Comparison of ENCODE assay signal across 23 mouse cellular contexts in the genomic region with DNA sequence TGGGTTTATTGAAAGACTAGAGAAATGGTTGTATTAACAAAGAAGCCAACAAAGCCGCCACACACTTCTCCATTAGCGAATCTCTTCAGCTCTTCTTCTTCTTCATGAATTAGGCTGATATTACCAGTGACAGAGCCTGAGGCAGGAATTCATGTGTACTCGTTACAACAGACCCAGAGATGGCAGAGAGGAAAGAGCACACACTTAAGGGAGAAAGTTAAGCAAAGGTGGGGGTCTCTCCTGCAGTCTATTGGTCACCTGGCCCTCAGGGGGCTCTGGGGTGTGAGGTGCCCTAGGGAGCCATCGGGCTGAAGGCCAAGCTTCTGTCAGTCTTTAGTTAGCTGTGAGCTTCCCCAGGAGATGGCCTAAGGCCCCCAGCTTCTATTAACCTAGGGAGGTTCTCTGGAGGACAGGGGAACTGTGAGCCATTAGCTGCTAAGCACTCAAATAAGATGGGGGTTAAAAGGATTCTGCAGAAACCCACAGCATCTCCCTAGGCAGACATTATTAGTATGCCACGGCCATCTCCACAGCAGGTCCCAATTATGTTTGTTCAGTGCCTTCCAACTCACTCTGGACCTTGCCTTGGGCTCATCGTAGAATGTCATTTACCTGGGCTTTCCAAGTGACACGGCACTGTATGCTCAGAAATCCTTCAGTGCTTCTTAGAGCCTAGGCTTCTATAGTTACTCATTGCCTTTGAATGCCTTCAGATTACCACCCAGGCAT.
DNase-seq lines count a peak whose midpoint lies in the region; ATAC-seq and TF ChIP-seq lines count a peak whose summit lies in the region.
"Had no signal": no experiment of that assay in that cellular context is flagged by ENCODE, and none has a peak within 500 bp of the region (broad histone marks: within the 10 kb centered on the region; RNA-seq: fewer than 3 reads in every experiment).

No protein-coding gene starts in this region.

- H3K4me2 ChIP-seq in kidney, embryonic 16.5 days (replicated peaks; ENCODE audit: low read depth, low read length) = no peak overlapping the region
- no peak overlapping the region for H3K4me2 ChIP-seq in kidney, embryonic 14.5 days (replicated peaks; ENCODE audit: low read depth, low read length)
- no peak overlapping the region for H3K4me2 ChIP-seq in midbrain, embryonic 15.5 days
- H3K4me2 ChIP-seq: forebrain, embryonic 15.5 days; heart, embryonic 12.5 days; heart, embryonic 15.5 days; hindbrain, embryonic 14.5 days had no signal

- no peak overlapping the region for H3K4me3 ChIP-seq in heart, embryonic 10.5 days
- no peak overlapping the region for H3K4me3 ChIP-seq in kidney, embryonic 16.5 days (ENCODE audit: low read length)
- H3K4me3 ChIP-seq in kidney, embryonic 14.5 days (ENCODE audit: low read length) = no peak overlapping the region
- H3K4me3 ChIP-seq in midbrain, embryonic 15.5 days = no peak overlapping the region
- H3K4me3 ChIP-seq in gastrocnemius, adult 2 months = no peak overlapping the region
- H3K4me3 ChIP-seq: forebrain, embryonic 15.5 days; heart, embryonic 12.5 days; heart, embryonic 15.5 days; hindbrain, embryonic 10.5 days had no signal

- H3K4me1 ChIP-seq in heart, embryonic 10.5 days = no peaks in the 10 kb centered on the region
- no peaks in the 10 kb centered on the region for H3K4me1 ChIP-seq in kidney, embryonic 16.5 days (ENCODE audit: insufficient read depth, low read length)
- H3K4me1 ChIP-seq in kidney, embryonic 14.5 days (ENCODE audit: control insufficient read depth, insufficient read depth, low read length) = no peaks in the 10 kb centered on the region
- H3K4me1 ChIP-seq in midbrain, embryonic 15.5 days = peaks cover 12% of the 10 kb centered on the region; the same call in 1 of the 2 replicates
- H3K4me1 ChIP-seq: forebrain, embryonic 15.5 days; heart, embryonic 12.5 days; heart, embryonic 15.5 days had no signal

- no peak for TF ChIP-seq POLR2A in brain, embryonic 14.5 days (IDR thresholded peaks at IDR 0.05; ENCODE audit: borderline replicate concordance, extremely low read depth, insufficient read depth, insufficient read length, poor library complexity, severe bottlenecking)

- intact Hi-C loops in gastrocnemius, adult 2 months (cut with DNase I) = no loop called here

- WGBS in heart, embryonic 10.5 days = 82% methylated on average over 7 of the region's 7 CpGs
- WGBS in kidney, embryonic 16.5 days = 71% methylated on average over 7 of the region's 7 CpGs
- WGBS in kidney, embryonic 14.5 days = 80% methylated on average over 7 of the region's 7 CpGs
- WGBS in midbrain, embryonic 15.5 days = 62% methylated on average over 7 of the region's 7 CpGs

- H3K9me3 ChIP-seq in heart, embryonic 10.5 days = no peaks in the 10 kb centered on the region
- no peaks in the 10 kb centered on the region for H3K9me3 ChIP-seq in kidney, embryonic 16.5 days (ENCODE audit: low read length)
- no peaks in the 10 kb centered on the region for H3K9me3 ChIP-seq in kidney, embryonic 14.5 days (ENCODE audit: control insufficient read depth, low read length)
- no peaks in the 10 kb centered on the region for H3K9me3 ChIP-seq in midbrain, embryonic 15.5 days
- H3K9me3 ChIP-seq: forebrain, embryonic 15.5 days; heart, embryonic 12.5 days; heart, embryonic 15.5 days; hindbrain, embryonic 10.5 days had no signal

- no peak for TF ChIP-seq CTCF in brain, embryonic 14.5 days (IDR thresholded peaks at IDR 0.05; ENCODE audit: borderline replicate concordance, extremely low read depth, insufficient read depth, insufficient read length)
- TF ChIP-seq CTCF in gastrocnemius, adult 2 months (IDR thresholded peaks at IDR 0.05) = no peak

- no peak overlapping the region for H3K9ac ChIP-seq in kidney, embryonic 16.5 days (replicated peaks; ENCODE audit: low read length)
- H3K9ac ChIP-seq in kidney, embryonic 14.5 days (ENCODE audit: low read depth, low read length) = no peak overlapping the region
- no peak overlapping the region for H3K9ac ChIP-seq in midbrain, embryonic 15.5 days
- H3K9ac ChIP-seq: forebrain, embryonic 15.5 days; heart, embryonic 12.5 days; heart, embryonic 15.5 days; hindbrain, embryonic 14.5 days had no signal

- H3K36me3 ChIP-seq in heart, embryonic 10.5 days = no peaks in the 10 kb centered on the region
- no peaks in the 10 kb centered on the region for H3K36me3 ChIP-seq in kidney, embryonic 16.5 days (ENCODE audit: insufficient read depth, low read length)
- H3K36me3 ChIP-seq in kidney, embryonic 14.5 days (ENCODE audit: control insufficient read depth, insufficient read depth, low read length) = no peaks in the 10 kb centered on the region
- no peaks in the 10 kb centered on the region for H3K36me3 ChIP-seq in midbrain, embryonic 15.5 days (replicated peaks)
- H3K36me3 ChIP-seq: forebrain, embryonic 15.5 days; heart, embryonic 12.5 days; heart, embryonic 15.5 days; hindbrain, embryonic 10.5 days had no signal

- no peak overlapping the region for H3K27ac ChIP-seq in heart, embryonic 10.5 days
- no peak overlapping the region for H3K27ac ChIP-seq in kidney, embryonic 16.5 days (ENCODE audit: low read length)
- no peak overlapping the region for H3K27ac ChIP-seq in kidney, embryonic 14.5 days (ENCODE audit: low read depth, low read length)
- no peak overlapping the region for H3K27ac ChIP-seq in midbrain, embryonic 15.5 days
- no peak overlapping the region for H3K27ac ChIP-seq in gastrocnemius, adult 2 months
- H3K27ac ChIP-seq: forebrain, embryonic 15.5 days; heart, embryonic 15.5 days; hindbrain, embryonic 10.5 days; hindbrain, embryonic 14.5 days had no signal

- H3K27me3 ChIP-seq in heart, embryonic 10.5 days (ENCODE audit: insufficient read depth, poor library complexity, severe bottlenecking) = no peaks in the 10 kb centered on the region
- H3K27me3 ChIP-seq in kidney, embryonic 16.5 days (ENCODE audit: insufficient read depth, low read length) = peaks cover 4% of the 10 kb centered on the region; the same call in 1 of the 2 replicates
- no peaks in the 10 kb centered on the region for H3K27me3 ChIP-seq in kidney, embryonic 14.5 days (ENCODE audit: control insufficient read depth, insufficient read depth, low read length)
- no peaks in the 10 kb centered on the region for H3K27me3 ChIP-seq in midbrain, embryonic 15.5 days (replicated peaks)
- H3K27me3 ChIP-seq: forebrain, embryonic 15.5 days; heart, embryonic 12.5 days; heart, embryonic 15.5 days had no signal

- ATAC-seq in kidney, embryonic 16.5 days (ENCODE audit: low FRiP score, low TSS enrichment) = 0 out of 2 replicates have a peak, but pooled peaks have one; percentile 31
- ATAC-seq in kidney, embryonic 14.5 days (ENCODE audit: low FRiP score, low TSS enrichment) = no peak
- ATAC-seq in midbrain, embryonic 15.5 days (replicated peaks) = peak; percentile 72
- ATAC-seq: activated CD4-positive, CD25-positive, alpha-beta regulatory T cell, adult 4 months; forebrain, embryonic 15.5 days had no signal

- peak; percentile 59 for DNase-seq in heart, adult 11 months
- no peak for DNase-seq in heart, embryonic 10.5 days (ENCODE audit: low spot score)
- peak; percentile 51 for DNase-seq in brain, embryonic 14.5 days (ENCODE audit: low read depth)
- DNase-seq in gastrocnemius, adult 2 months = no peak
- no peak for DNase-seq in layer of hippocampus, adult 9-10 months (ENCODE audit: low spot score)
- DNase-seq: adrenal gland, adult 8-10 months; adrenal gland, postnatal 25 days; cerebellum, adult 18-20 months; cerebellum, adult 9-10 months; cerebellum, postnatal 14 days; gastrocnemius, postnatal 10 days; gastrocnemius, postnatal 36 days; heart, postnatal 10 days; heart, postnatal 36 days had no signal

Comparison
In these comparisons a context has a peak if more than half of its experiments do, and no peak if none do; other contexts are left out.
1. DNase-seq: peak in heart, adult 11 months (single experiment) and brain, embryonic 14.5 days (single experiment); none in heart, embryonic 10.5 days (single experiment), gastrocnemius, adult 2 months (single experiment) and layer of hippocampus, adult 9-10 months (single experiment).